Mouse (Mus musculus) cortical plate, adult 2 months (tissue): Measurements from ENCODE around the gene Sgcg.

Experiments
- CTCF ChIP-seq: fragments of 200-500 bp; IDR thresholded peaks from 2 replicates; pipeline ENCODE4 v1.5.1; 2011; ENCODE audit warnings: mild to moderate bottlenecking, control low read depth, low read length; ENCODE audit not compliant: insufficient read depth; ENCODE audit errors: extremely low read depth
- POLR2A ChIP-seq: fragments of 200-500 bp; IDR thresholded peaks from 2 replicates; pipeline ENCODE4 v1.6.1; 2011; ENCODE audit warnings: mild to moderate bottlenecking, low read length, control low read depth; ENCODE audit not compliant: insufficient read depth; ENCODE audit errors: extremely low read depth

- TF ChIP-seq CTCF (no peak), POLR2A (no peak)
Measured at GRCm38 (mm10) chr14:61173229-61173628, 85.1 kb downstream of the Sgcg start.
